Mouse (Mus musculus) liver, embryonic 14.5 days (tissue): ENCODE results near the gene Fer. TPM values are rescaled to one million over a fixed set of nuclear protein-coding genes. Genes with fewer than 3 reads are reported as not detected.

Experiments
- ATAC-seq: fragments of 200-750 bp; cut with Nextera tagmentation; 2 replicates; pipeline ENCODE4 v1.8.0; 2017; ENCODE audit warnings: moderate number of reproducible peaks, mild to moderate bottlenecking, moderate library complexity; ENCODE audit not compliant: insufficient read depth
- DNase-seq, 3 experiments: peaks; one replicate each; pipeline ENCODE4 v3.0.0-alpha.2; 2012 to 2013; ENCODE audit warnings: low read depth in 3 of 3, low spot score in 3 of 3
- H3K27ac ChIP-seq: fragments of 300-500 bp; sonication (generic); 2 replicates; pipeline ENCODE4 v1.5.1; 2014; ENCODE audit warnings: moderate library complexity, mild to moderate bottlenecking, control low read depth, inconsistent platforms
- H3K27me3 ChIP-seq: fragments of 300-500 bp; sonication (generic); 2 replicates; pipeline ENCODE4 v1.6.1; 2014; ENCODE audit warnings: mild to moderate bottlenecking, low read length, moderate library complexity; ENCODE audit not compliant: control insufficient read depth, insufficient read depth
- H3K36me3 ChIP-seq: fragments of 300-500 bp; sonication (generic); replicated peaks from 2 replicates; pipeline ENCODE4 v1.6.1; 2014; ENCODE audit warnings: low read depth; ENCODE audit not compliant: control insufficient read depth, insufficient read depth
- H3K4me1 ChIP-seq, 2 experiments: fragments of 200-500 bp in 1 of 2; fragments of 300-500 bp in 1 of 2; sonication (generic) in 1 of 2; replicated peaks; 2 replicates each; pipeline ENCODE4 v1.6.1; 2012 to 2014; ENCODE audit warnings: antibody characterized with exemption in 1 of 2, inconsistent platforms in 1 of 2, low read length in 1 of 2; ENCODE audit not compliant: control insufficient read depth in 2 of 2, insufficient read depth in 2 of 2
- H3K4me2 ChIP-seq: fragments of 300-500 bp; sonication (generic); 2 replicates; pipeline ENCODE4 v1.6.1; 2014; ENCODE audit warnings: low read depth, mild to moderate bottlenecking, control low read depth, moderate library complexity
- H3K4me3 ChIP-seq, 2 experiments: fragments of 200-500 bp in 1 of 2; fragments of 300-500 bp in 1 of 2; sonication (generic) in 1 of 2; 2 replicates each; pipeline ENCODE4 v1.5.1; 2012 to 2014; ENCODE audit warnings: low read depth in 2 of 2, low read length in 2 of 2, mild to moderate bottlenecking in 2 of 2, control low read depth in 1 of 2, inconsistent platforms in 1 of 2, moderate library complexity in 1 of 2; ENCODE audit not compliant: insufficient read depth in 1 of 2
- H3K9ac ChIP-seq: fragments of 300-500 bp; sonication (generic); replicated peaks from 2 replicates; pipeline ENCODE4 v1.6.1; 2014; ENCODE audit warnings: mild to moderate bottlenecking, control low read depth, moderate library complexity
- H3K9me3 ChIP-seq: fragments of 300-500 bp; sonication (generic); 2 replicates; pipeline ENCODE4 v1.6.1; 2016; ENCODE audit warnings: low read length, mixed read lengths; ENCODE audit not compliant: control insufficient read depth
- CTCF ChIP-seq: IDR thresholded peaks from 2 replicates; pipeline ENCODE4 v1.5.1; 2016; ENCODE audit warnings: antibody characterized with exemption, low read depth, control low read depth
- EP300 ChIP-seq: IDR thresholded peaks from 2 replicates; pipeline ENCODE4 v1.6.1; 2016; ENCODE audit warnings: antibody characterized with exemption, low read depth
- WGBS: fragments of 180-500 bp; shearing (Covaris S2); extraction: QIAGEN DNeasy Blood & Tissue Kit; methylation state at CpG from one replicate; pipeline ENCODE4 v1.1.7; 2014; ENCODE audit not compliant: insufficient replicate concordance; 5-methylcytosine and 5-hydroxymethylcytosine counted together
- polyA plus RNA-seq, 2 experiments: library from polyadenylated mRNA; depleted of rRNA in 1 of 2; stranded (reverse) in 1 of 2; unstranded in 1 of 2; fragments of >200 nt; fragmentation: Nextera tagmentation in 1 of 2; extraction: Ambion mirVana in 1 of 2; gene quantifications; 2 replicates each; pipeline versions ENCODE4 v1.2.1 to v1.2.3; 2012 to 2014

Fer gene
- polyA plus RNA-seq, 2 experiments, result 2.9 to 7.0 TPM

DNA sequence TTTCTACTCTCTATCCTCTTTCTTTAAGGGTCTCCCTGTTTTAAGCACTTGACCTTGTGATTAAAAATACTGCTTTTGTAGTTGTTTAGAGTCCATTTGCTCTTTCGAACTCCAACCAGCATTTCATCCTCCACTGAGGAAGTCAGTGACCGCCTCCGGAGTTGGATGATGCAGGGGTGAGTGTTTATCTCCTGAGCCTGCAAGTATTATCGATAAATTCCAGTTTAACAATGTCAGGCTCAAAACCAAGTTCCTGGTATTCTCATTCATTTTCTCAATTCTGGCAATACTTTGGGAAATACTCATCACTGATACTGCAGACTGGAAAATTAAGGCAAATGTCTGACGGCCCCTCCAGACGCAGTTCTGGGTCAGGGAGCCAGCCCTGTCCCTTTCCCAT lies 13.7 kb upstream of the Fer start:
- ATAC-seq (peak; percentile 63; the same call in 1 of the 2 replicates), DNase-seq (no peak)
- peak overlapping the region; percentile 75 for H3K4me2 ChIP-seq
- H3K9me3 ChIP-seq, result no peaks in the 10 kb centered on the region
- WGBS, result 1% methylated on average over 6 of the region's 6 CpGs
- no peaks in the 10 kb centered on the region for H3K27me3 ChIP-seq
- TF ChIP-seq EP300 (no peak), CTCF (no peak)
- H3K36me3 ChIP-seq, result no peaks in the 10 kb centered on the region
- peaks cover 0 to 5% of the 10 kb centered on the region in 2 experiments; a peak in 2 of 4 replicates for H3K4me1 ChIP-seq
- peak overlapping the region; percentile 58 for H3K9ac ChIP-seq
- H3K4me3 ChIP-seq, result peak overlapping the region; percentile 70 to 86
- H3K27ac ChIP-seq, result no peak overlapping the region

GRCm38 (mm10) chr17:63849566-63849965 lies 13.3 kb upstream of the Fer start:
- Histone ChIP-seq H3K27ac (no peak overlapping the region), H3K4me3 (peak overlapping the region; percentile 70 to 86), H3K4me2 (peak overlapping the region; percentile 75), H3K9me3 (no peaks in the 10 kb centered on the region), H3K27me3 (no peaks in the 10 kb centered on the region), H3K4me1 (peaks cover 0 to 5% of the 10 kb centered on the region in 2 experiments; a peak in 2 of 4 replicates), H3K36me3 (no peaks in the 10 kb centered on the region), H3K9ac (peak overlapping the region; percentile 58)
- no peak for TF ChIP-seq EP300
- TF ChIP-seq CTCF, result no peak
- DNase-seq (peak; percentile 52 to 60 (median 57)), ATAC-seq (peak; percentile 99)
- WGBS, result 0% methylated on average over 22 of the region's 22 CpGs

DNA sequence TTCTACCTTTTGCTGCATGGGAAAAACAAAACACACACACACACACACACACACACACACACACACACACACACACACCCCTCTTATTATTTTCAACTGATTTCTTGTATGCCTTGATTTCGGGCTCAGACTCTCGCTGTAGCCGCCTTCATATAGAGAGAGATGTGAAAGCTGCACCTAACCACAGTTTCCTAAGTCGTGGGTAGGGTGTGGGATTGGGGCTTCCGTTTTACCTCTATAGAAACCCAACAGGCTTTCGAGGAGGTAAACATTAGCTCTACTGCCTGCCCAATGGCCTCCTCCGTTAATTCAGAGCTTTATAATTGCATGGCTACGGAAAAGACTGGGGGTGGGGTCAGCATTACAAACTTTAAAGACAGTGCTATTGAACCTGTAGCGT lies 12.8 kb upstream of the Fer start:
- no peak for ATAC-seq
- no peaks in the 10 kb centered on the region for H3K27me3 ChIP-seq
- DNase-seq, result no peak
- WGBS, result 20% methylated on average over 9 of the region's 9 CpGs
- H3K27ac ChIP-seq, result no peak overlapping the region
- no peaks in the 10 kb centered on the region for H3K36me3 ChIP-seq
- no peak overlapping the region for H3K9ac ChIP-seq
- TF ChIP-seq CTCF (no peak), EP300 (no peak)
- H3K9me3 ChIP-seq, result no peaks in the 10 kb centered on the region
- peaks cover 0 to 5% of the 10 kb centered on the region in 2 experiments; a peak in 2 of 4 replicates for H3K4me1 ChIP-seq
- peak overlapping the region; percentile 75 for H3K4me2 ChIP-seq
- H3K4me3 ChIP-seq, result peak overlapping the region; percentile 70 to 86; a peak in 3 of 4 replicates

DNA sequence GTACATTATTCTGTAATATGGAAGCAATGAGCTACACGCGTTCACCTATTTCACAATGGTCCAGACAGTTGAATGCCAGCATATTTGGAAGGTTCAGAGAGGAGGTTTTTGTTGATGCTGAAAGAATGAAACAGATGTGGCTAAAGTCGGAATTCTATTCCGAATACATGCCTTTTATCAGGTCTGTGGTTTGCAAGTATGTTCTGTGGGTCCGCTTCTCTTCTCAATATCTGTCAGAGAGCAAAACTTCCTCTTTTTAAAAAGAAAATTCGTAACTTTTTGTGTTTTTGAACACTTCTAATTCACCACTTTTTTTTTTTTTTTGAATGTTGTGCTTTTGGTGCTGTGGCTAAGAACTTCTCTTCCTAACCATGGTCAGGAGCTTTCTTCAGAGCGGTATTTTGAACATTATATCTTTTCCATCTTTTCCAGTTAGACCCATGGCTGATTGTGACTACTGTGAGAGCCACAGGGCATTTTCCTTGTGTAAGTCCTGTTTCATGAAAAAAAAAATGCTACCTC lies 5.8 kb upstream of the Fer start:
- no peaks in the 10 kb centered on the region; a peak in 1 of 4 replicates for H3K4me1 ChIP-seq

GRCm38 (mm10) chr17:63860988-63861387 lies 1.9 kb upstream of the Fer start:
- Histone ChIP-seq H3K36me3 (no peaks in the 10 kb centered on the region), H3K4me3 (no peak overlapping the region), H3K4me1 (peaks cover 8 to 9% of the 10 kb centered on the region in 2 experiments), H3K4me2 (no peak overlapping the region), H3K9me3 (no peaks in the 10 kb centered on the region), H3K27ac (no peak overlapping the region), H3K27me3 (peaks cover 10% of the 10 kb centered on the region; the same call in 1 of the 2 replicates), H3K9ac (no peak overlapping the region)
- DNase-seq, result no peak
- ATAC-seq, result no peak
- 59% methylated on average over 4 of the region's 4 CpGs for whole genome bisulfite sequencing
- TF ChIP-seq EP300 (no peak), CTCF (no peak)

More for the DNA sequence above, 5.8 kb upstream of the Fer start:
- H3K27me3 ChIP-seq, result no peaks in the 10 kb centered on the region
- no peak overlapping the region for H3K4me3 ChIP-seq
- no peaks in the 10 kb centered on the region for H3K9me3 ChIP-seq
- H3K4me2 ChIP-seq, result no peak overlapping the region
- 27% methylated on average over 7 of the region's 7 CpGs for WGBS
- H3K27ac ChIP-seq, result no peak overlapping the region
- TF ChIP-seq EP300, result no peak
- no peak for TF ChIP-seq CTCF
- DNase-seq, result no peak
- ATAC-seq, result no peak
- H3K9ac ChIP-seq, result no peak overlapping the region
- H3K36me3 ChIP-seq, result no peaks in the 10 kb centered on the region
